In the genomic region with DNA sequence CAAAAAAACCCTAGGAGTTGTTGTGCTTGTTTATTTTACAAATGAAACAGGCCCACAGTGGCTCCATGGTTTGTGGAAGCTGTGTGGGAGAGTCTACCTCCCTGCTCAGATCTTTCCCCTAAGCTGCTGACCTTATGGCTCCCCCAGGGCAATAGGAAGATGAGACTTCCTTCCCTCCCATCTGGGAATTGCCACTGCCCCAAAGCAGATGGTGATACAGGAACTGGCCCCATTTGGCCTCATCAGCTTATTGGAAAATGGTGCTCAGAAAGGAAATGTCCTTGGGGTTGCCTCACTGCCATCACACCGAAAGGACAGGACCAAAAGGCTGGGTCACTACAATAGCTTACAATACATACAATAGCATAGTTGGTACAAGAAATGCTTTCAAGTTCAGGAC, we compare ENCODE assay signal across 22 mouse cellular contexts.
DNase-seq lines count a peak whose midpoint lies in the region; TF ChIP-seq lines count a peak whose summit lies in the region.
"Had no signal": no experiment of that assay in that cellular context is flagged by ENCODE, and none has a peak within 500 bp of the region (broad histone marks: within the 10 kb centered on the region; RNA-seq: fewer than 3 reads in every experiment).

No protein-coding gene starts in this region.

- H3K79me2 ChIP-seq in heart, adult 2 months (replicated peaks; ENCODE audit: control insufficient read depth, insufficient read depth, low read length): no peaks in the 10 kb centered on the region

- no peak overlapping the region for H3K9ac ChIP-seq in heart, adult 2 months (ENCODE audit: low read depth, low read length)
- H3K9ac ChIP-seq: embryonic facial prominence, embryonic 13.5 days; forebrain, embryonic 13.5 days; hindbrain, embryonic 13.5 days; limb, embryonic 15.5 days; liver, embryonic 15.5 days; neural tube, embryonic 15.5 days had no signal

- H3K4me3 ChIP-seq in heart, adult 2 months: no peak overlapping the region
- H3K4me3 ChIP-seq in kidney, adult 2 months (ENCODE audit: insufficient read depth, low read depth, low read length): no peak overlapping the region
- peak overlapping the region; percentile 88 for H3K4me3 ChIP-seq in testis, adult 2 months (ENCODE audit: control insufficient read depth, low read depth, low read length)
- H3K4me3 ChIP-seq: embryonic facial prominence, embryonic 13.5 days; forebrain, embryonic 13.5 days; hindbrain, embryonic 13.5 days; limb, embryonic 15.5 days; liver, embryonic 15.5 days; neural tube, embryonic 15.5 days had no signal

- no peak for DNase-seq in heart, adult 2 months
- DNase-seq in heart, postnatal 4 days: no peak
- DNase-seq in kidney, adult 2 months: peak; percentile 17
- no peak for DNase-seq in kidney, adult 11 months
- no peak for DNase-seq in testis, postnatal 14 days (ENCODE audit: low spot score)
- peak; percentile 25 for DNase-seq in mesoderm, embryonic 11.5 days (ENCODE audit: low read depth, low spot score)
- no peak for DNase-seq in cerebellum, postnatal 25 days
- DNase-seq: adrenal gland, adult 8-10 months; cerebellum, adult 18-20 months; cerebellum, postnatal 36 days; gastrocnemius, postnatal 36 days; kidney, adult 9 months; kidney, postnatal 4 days; right cerebral cortex, adult 18-20 months; right cerebral cortex, postnatal 4 days had no signal

- H3K36me3 ChIP-seq in heart, adult 2 months (ENCODE audit: control insufficient read depth, insufficient read depth, low read length): peaks cover 2% of the 10 kb centered on the region
- no peaks in the 10 kb centered on the region for H3K36me3 ChIP-seq in kidney, adult 2 months (ENCODE audit: control insufficient read depth, insufficient read depth, low read length)
- no peaks in the 10 kb centered on the region for H3K36me3 ChIP-seq in testis, adult 2 months (ENCODE audit: control insufficient read depth, insufficient read depth, low read length)
- H3K36me3 ChIP-seq: embryonic facial prominence, embryonic 13.5 days; hindbrain, embryonic 13.5 days; limb, embryonic 15.5 days; liver, embryonic 15.5 days; neural tube, embryonic 15.5 days had no signal

- 60% methylated on average over 1 of the region's 1 CpGs for WGBS in heart, adult 2 months
- 63% methylated on average over 1 of the region's 1 CpGs for WGBS in kidney, adult 2 months

- H3K4me1 ChIP-seq in heart, adult 2 months (ENCODE audit: control insufficient read depth, insufficient read depth, low read length): peaks cover 5% of the 10 kb centered on the region
- H3K4me1 ChIP-seq in kidney, adult 2 months (ENCODE audit: control insufficient read depth, insufficient read depth, low read length): no peaks in the 10 kb centered on the region
- peaks cover 6% of the 10 kb centered on the region for H3K4me1 ChIP-seq in testis, adult 2 months (ENCODE audit: control insufficient read depth, insufficient read depth, low read length)
- H3K4me1 ChIP-seq: embryonic facial prominence, embryonic 13.5 days; forebrain, embryonic 13.5 days; hindbrain, embryonic 13.5 days; limb, embryonic 15.5 days; neural tube, embryonic 15.5 days had no signal

- TF ChIP-seq EP300 in heart, adult 2 months (IDR thresholded peaks at IDR 0.05; ENCODE audit: insufficient read depth, low read depth, low read length): 0 out of 2 replicates have a peak, but pooled peaks have one; percentile 42

- TF ChIP-seq CTCF in heart, adult 2 months (IDR thresholded peaks at IDR 0.05): no peak
- TF ChIP-seq CTCF in kidney, adult 2 months (conservative IDR thresholded peaks at IDR 0.05; ENCODE audit: insufficient read depth, insufficient read length, low read depth, low read length): no peak
- TF ChIP-seq CTCF in testis, adult 2 months (IDR thresholded peaks at IDR 0.05; ENCODE audit: control insufficient read depth, insufficient read depth, insufficient replicate concordance, low read depth, low read length): no peak

- no peak for TF ChIP-seq POLR2A in heart, adult 2 months (IDR thresholded peaks at IDR 0.05; ENCODE audit: insufficient read depth, low read depth, low read length)
- no peak for TF ChIP-seq POLR2A in kidney, adult 2 months (IDR thresholded peaks at IDR 0.05; ENCODE audit: low read depth, low read length)
- no peak for TF ChIP-seq POLR2A in testis, adult 2 months (IDR thresholded peaks at IDR 0.05; ENCODE audit: control insufficient read depth, low read depth, low read length)

- no peaks in the 10 kb centered on the region for H3K27me3 ChIP-seq in heart, adult 2 months (ENCODE audit: control insufficient read depth, insufficient read depth, low read length)
- H3K27me3 ChIP-seq in kidney, adult 2 months (replicated peaks; ENCODE audit: control insufficient read depth, insufficient read depth, low read length): no peaks in the 10 kb centered on the region
- H3K27me3 ChIP-seq in testis, adult 2 months (ENCODE audit: control insufficient read depth, insufficient read depth, low read length): no peaks in the 10 kb centered on the region
- H3K27me3 ChIP-seq: embryonic facial prominence, embryonic 13.5 days; forebrain, embryonic 13.5 days; hindbrain, embryonic 13.5 days; limb, embryonic 15.5 days; liver, embryonic 15.5 days; neural tube, embryonic 15.5 days had no signal

- intact Hi-C loops in heart, adult 2 months (cut with DNase I): loop anchor here (10.0 kb wide), 1 partner anchor 128 kb away; no protein-coding TSS in a partner anchor

- H3K27ac ChIP-seq in heart, adult 2 months: no peak overlapping the region
- H3K27ac ChIP-seq in kidney, adult 2 months (ENCODE audit: insufficient read depth, low read depth, low read length): no peak overlapping the region
- H3K27ac ChIP-seq in testis, adult 2 months (ENCODE audit: control insufficient read depth, insufficient read depth, low read depth, low read length): peak overlapping the region; percentile 88
- H3K27ac ChIP-seq: embryonic facial prominence, embryonic 13.5 days; forebrain, embryonic 13.5 days; hindbrain, embryonic 13.5 days; limb, embryonic 15.5 days; liver, embryonic 15.5 days; neural tube, embryonic 15.5 days had no signal

Comparison
In these comparisons a context has a peak if more than half of its experiments do, and no peak if none do; other contexts are left out.
1. DNase-seq: peak in kidney, adult 2 months (single experiment) and mesoderm, embryonic 11.5 days (single experiment); none in heart, adult 2 months (0 of 2), heart, postnatal 4 days (single experiment), kidney, adult 11 months (single experiment), testis, postnatal 14 days (single experiment) and cerebellum, postnatal 25 days (0 of 2).